Comparison of ENCODE assay signal across 20 mouse cellular contexts in the genomic region with DNA sequence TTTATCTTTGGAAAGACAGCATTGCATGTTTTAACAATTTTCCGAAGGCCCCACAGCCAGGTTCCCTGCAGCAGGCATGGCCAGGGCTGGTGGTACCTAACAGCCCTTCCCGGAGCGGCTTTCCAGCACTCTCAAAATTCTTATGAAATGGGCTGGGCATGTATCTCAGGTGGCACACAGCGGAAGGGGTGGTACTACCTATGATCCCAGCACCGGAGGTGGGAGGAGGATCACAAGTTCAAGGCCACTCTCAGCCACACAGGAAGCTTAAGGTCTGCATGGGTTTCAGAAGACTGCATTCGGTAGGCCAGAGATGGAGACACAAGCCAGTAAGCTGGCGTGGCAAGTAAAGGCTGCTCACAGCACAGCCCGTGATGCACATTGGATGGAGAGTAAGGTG. TPM values are rescaled to one million over a fixed set of nuclear protein-coding genes. Genes with fewer than 3 reads are reported as not detected.
DNase-seq lines count a peak whose midpoint lies in the region; ATAC-seq and TF ChIP-seq lines count a peak whose summit lies in the region.
"Had no signal": no experiment of that assay in that cellular context is flagged by ENCODE, and none has a peak within 500 bp of the region (broad histone marks: within the 10 kb centered on the region; RNA-seq: fewer than 3 reads in every experiment).

No protein-coding gene starts in this region.

- no peak overlapping the region for H3K27ac ChIP-seq in liver, embryonic 13.5 days
- H3K27ac ChIP-seq in liver, embryonic 12.5 days, result no peak overlapping the region
- no peak overlapping the region for H3K27ac ChIP-seq in layer of hippocampus, adult 2 months
- H3K27ac ChIP-seq: embryonic facial prominence, embryonic 12.5 days; forebrain, embryonic 15.5 days; hindbrain, embryonic 10.5 days; hindbrain, embryonic 14.5 days had no signal

- no peak for DNase-seq in liver, embryonic 13.5 days
- peak; percentile 60 for DNase-seq in ES-CJ7 (ENCODE audit: low read depth, low spot score)
- DNase-seq in ZHBTc4 (ENCODE audit: low read depth, low spot score), result peak; percentile 7
- no peak for DNase-seq in embryo, embryonic 11 days
- no peak for DNase-seq in left cerebral cortex, adult 18-20 months (ENCODE audit: low spot score in 2 of 2)
- DNase-seq in layer of hippocampus, adult 2 months (ENCODE audit: low spot score in 2 of 2), result no peak
- DNase-seq: adrenal gland, adult 8-10 months; adrenal gland, postnatal 36 days; cerebellum, adult 2 months; cerebellum, postnatal 10 days; gastrocnemius, postnatal 10 days had no signal

- no peaks in the 10 kb centered on the region for H3K27me3 ChIP-seq in liver, embryonic 13.5 days
- no peaks in the 10 kb centered on the region for H3K27me3 ChIP-seq in liver, embryonic 12.5 days (replicated peaks)
- H3K27me3 ChIP-seq: CH12.LX; embryonic facial prominence, embryonic 12.5 days; forebrain, embryonic 15.5 days; heart, embryonic 12.5 days had no signal

- 0 out of 2 replicates have a peak, but pooled peaks have one; percentile 19 for ATAC-seq in liver, embryonic 13.5 days (ENCODE audit: low read depth)
- ATAC-seq in liver, embryonic 12.5 days, result no peak
- ATAC-seq: forebrain, embryonic 15.5 days; intestine, embryonic 16.5 days had no signal

- peaks cover 56% of the 10 kb centered on the region for H3K36me3 ChIP-seq in liver, embryonic 13.5 days
- peaks cover 80% of the 10 kb centered on the region for H3K36me3 ChIP-seq in liver, embryonic 12.5 days

- no peak overlapping the region for H3K4me2 ChIP-seq in liver, embryonic 13.5 days
- no peak overlapping the region for H3K4me2 ChIP-seq in liver, embryonic 12.5 days
- H3K4me2 ChIP-seq: embryonic facial prominence, embryonic 12.5 days; forebrain, embryonic 15.5 days; heart, embryonic 12.5 days; hindbrain, embryonic 14.5 days had no signal

- no peaks in the 10 kb centered on the region for H3K9me3 ChIP-seq in liver, embryonic 13.5 days (replicated peaks)
- no peaks in the 10 kb centered on the region for H3K9me3 ChIP-seq in liver, embryonic 12.5 days (replicated peaks)
- H3K9me3 ChIP-seq: embryonic facial prominence, embryonic 12.5 days; forebrain, embryonic 15.5 days; G1E; heart, embryonic 12.5 days; hindbrain, embryonic 10.5 days had no signal

- no peaks in the 10 kb centered on the region for H3K4me1 ChIP-seq in liver, embryonic 13.5 days (replicated peaks)
- peaks cover 9% of the 10 kb centered on the region for H3K4me1 ChIP-seq in liver, embryonic 12.5 days
- H3K4me1 ChIP-seq: forebrain, embryonic 15.5 days; heart, embryonic 12.5 days had no signal

- no peak for TF ChIP-seq CTCF in layer of hippocampus, adult 2 months (conservative IDR thresholded peaks at IDR 0.05)

- H3K9ac ChIP-seq in liver, embryonic 13.5 days, result no peak overlapping the region
- H3K9ac ChIP-seq in liver, embryonic 12.5 days, result no peak overlapping the region
- H3K9ac ChIP-seq: embryonic facial prominence, embryonic 12.5 days; forebrain, embryonic 15.5 days; heart, embryonic 12.5 days; hindbrain, embryonic 14.5 days had no signal

- WGBS in liver, embryonic 13.5 days (ENCODE audit: insufficient replicate concordance), result 92% methylated on average over 8 of the region's 8 CpGs
- 90% methylated on average over 8 of the region's 8 CpGs for WGBS in liver, embryonic 12.5 days (ENCODE audit: insufficient replicate concordance)

- H3K4me3 ChIP-seq in liver, embryonic 13.5 days (replicated peaks), result no peak overlapping the region
- no peak overlapping the region for H3K4me3 ChIP-seq in liver, embryonic 12.5 days
- no peak overlapping the region for H3K4me3 ChIP-seq in layer of hippocampus, adult 2 months
- H3K4me3 ChIP-seq: embryonic facial prominence, embryonic 12.5 days; forebrain, embryonic 15.5 days; heart, embryonic 12.5 days; hindbrain, embryonic 10.5 days had no signal

RNA-seq across cellular contexts. Expression of gene Lrpprc, which starts 31.6 kb away (rescaled TPM):
- polyA plus RNA-seq in liver, embryonic 13.5 days (2015; fragmentation: Nextera tagmentation; extraction: Ambion mirVana), result 42.1 and 52.3 TPM in 2 replicates
- 64.9 and 68.2 TPM in 2 replicates for polyA plus RNA-seq in liver, embryonic 12.5 days (2016; fragmentation: Nextera tagmentation; extraction: Ambion mirVana)
- total RNA-seq in left cerebral cortex, adult 18-20 months (2021), result 10 to 100 TPM; 55.4 to 63.3 TPM
- total RNA-seq in layer of hippocampus, adult 2 months (2021), result 10 to 100 TPM; 58.0 to 63.2 TPM

Comparison
In these comparisons a context has a peak if more than half of its experiments do, and no peak if none do; other contexts are left out.
1. DNase-seq: peak in ES-CJ7 (single experiment) and ZHBTc4 (single experiment); none in liver, embryonic 13.5 days (single experiment), embryo, embryonic 11 days (single experiment), left cerebral cortex, adult 18-20 months (0 of 2) and layer of hippocampus, adult 2 months (0 of 2).